Mouse (Mus musculus) gastrocnemius, postnatal 25 days (tissue): ENCODE measurements around the gene Nhlrc2. TPM values are rescaled to one million over a fixed set of nuclear protein-coding genes. Genes with fewer than 3 reads are reported as not detected.

Experiments used
- DNase-seq: peaks from one replicate; pipeline ENCODE4 v3.0.0; 2022
- total RNA-seq, 2 experiments: library from RNA; stranded (reverse); gene quantifications; 1 replicate in 1 of 2; 2 replicates in 1 of 2; pipeline ENCODE4 v1.2.3; 2021

The Nhlrc2 gene
- total RNA-seq, 2 experiments from 2014 or later, result 8.5 to 9.2 TPM

GRCm38 (mm10) chr19:56621876-56622275 is 73.8 kb downstream of the Nhlrc2 start:
- DNase-seq, result no peak

- no peak for DNase-seq
Observed at GRCm38 (mm10) chr19:56627881-56628472, 79.9 kb downstream of the Nhlrc2 start.

- no peak for DNase-seq
Observed at GRCm38 (mm10) chr19:56629647-56630046, 81.6 kb downstream of the Nhlrc2 start.

- DNase-seq, result no peak
Observed at GRCm38 (mm10) chr19:56631017-56631416, 83.0 kb downstream of the Nhlrc2 start.

- DNase-seq, result no peak
Observed at GRCm38 (mm10) chr19:56631451-56631901, 83.4 kb downstream of the Nhlrc2 start.

GRCm38 (mm10) chr19:56637035-56637683 is 89.1 kb downstream of the Nhlrc2 start:
- DNase-seq, result no peak

- no peak for DNase-seq
Observed at GRCm38 (mm10) chr19:56637684-56638049, 89.6 kb downstream of the Nhlrc2 start.

GRCm38 (mm10) chr19:56647451-56648120 is 99.5 kb downstream of the Nhlrc2 start:
- no peak for DNase-seq

GRCm38 (mm10) chr19:56651262-56651661 is 103.2 kb downstream of the Nhlrc2 start:
- DNase-seq, result no peak

GRCm38 (mm10) chr19:56652034-56652962 is 104.2 kb downstream of the Nhlrc2 start:
- DNase-seq, result peak; percentile 78

Other genes starting within 250 kb of the Nhlrc2 start
- gene Nrap, start 158.2 kb upstream of the Nhlrc2 start, total RNA-seq, result 1,000 to 10,000 TPM in 1 of 2 experiments, 100 to 1,000 TPM in 1; 752 to 1,010 TPM
- gene Casp7, start 151.1 kb upstream of the Nhlrc2 start, total RNA-seq, result 1 to 10 TPM; 4.1 to 5.3 TPM
- gene Plekhs1, start 86.6 kb upstream of the Nhlrc2 start, total RNA-seq, result not detected
- gene Dclre1a, start within 50 bp of the Nhlrc2 start, total RNA-seq, result 1 to 10 TPM; 2.8 to 3.2 TPM
- gene Adrb1, start 173.9 kb downstream of the Nhlrc2 start, total RNA-seq, result under 1 TPM; 0.08 to 0.27 TPM